Mouse (Mus musculus) stomach, embryonic 16.5 days (tissue): ENCODE data around the gene Rpl26. TPM values are rescaled to one million over a fixed set of nuclear protein-coding genes. Genes with fewer than 3 reads are reported as not detected.
A peak's percentile ranks its signal among the peaks of the same experiment; 100 is the strongest.

Experiments
- ATAC-seq: fragments of 200-750 bp; cut with Nextera tagmentation; 2 replicates; pipeline ENCODE4 v1.8.0; 2017; ENCODE audit warnings: moderate number of reproducible peaks, moderate TSS enrichment; ENCODE audit not compliant: insufficient read depth, low FRiP score
- H3K27ac ChIP-seq: fragments of 300-500 bp; sonication (generic); 2 replicates; pipeline ENCODE4 v1.5.1; 2014; ENCODE audit warnings: low read length
- H3K27me3 ChIP-seq: fragments of 300-500 bp; sonication (generic); 2 replicates; pipeline ENCODE4 v1.6.1; 2014; ENCODE audit warnings: low read length, control low read depth, mixed read lengths; ENCODE audit not compliant: control insufficient read depth, insufficient read depth
- H3K36me3 ChIP-seq: fragments of 300-500 bp; sonication (generic); 2 replicates; pipeline ENCODE4 v1.6.1; 2014; ENCODE audit warnings: low read length; ENCODE audit not compliant: control insufficient read depth, insufficient read depth
- H3K4me1 ChIP-seq: fragments of 300-500 bp; sonication (generic); 2 replicates; pipeline ENCODE4 v1.6.1; 2014; ENCODE audit warnings: low read length, control low read depth, mixed read lengths; ENCODE audit not compliant: control insufficient read depth, insufficient read depth
- H3K4me2 ChIP-seq: fragments of 300-500 bp; sonication (generic); 2 replicates; pipeline ENCODE4 v1.6.1; 2014; ENCODE audit warnings: low read depth, low read length, mixed read lengths
- H3K4me3 ChIP-seq: fragments of 300-500 bp; sonication (generic); replicated peaks from 2 replicates; pipeline ENCODE4 v1.5.1; 2014; ENCODE audit warnings: mild to moderate bottlenecking, low read length
- H3K9ac ChIP-seq: fragments of 300-500 bp; sonication (generic); 2 replicates; pipeline ENCODE4 v1.6.1; 2014; ENCODE audit warnings: low read length
- H3K9me3 ChIP-seq: fragments of 300-500 bp; sonication (generic); replicated peaks from 2 replicates; pipeline ENCODE4 v1.6.1; 2016; ENCODE audit warnings: low read length, control low read depth; ENCODE audit not compliant: control insufficient read depth
- WGBS: fragments of 180-500 bp; shearing (Covaris S2); extraction: QIAGEN DNeasy Blood & Tissue Kit; methylation state at CpG from one replicate; pipeline ENCODE4 v1.1.7; 2014; 5-methylcytosine and 5-hydroxymethylcytosine counted together
- polyA plus RNA-seq: library from polyadenylated mRNA; unstranded; fragments of >200 nt; fragmentation: Nextera tagmentation; extraction: Ambion mirVana; gene quantifications from 2 replicates; pipeline ENCODE4 v1.2.1, GENCODE M21; 2015

The Rpl26 gene
- 885 and 932 TPM in 2 replicates for polyA plus RNA-seq

GRCm38 (mm10) chr11:68901351-68902046 is at the start of gene Rpl26:
TSS of gene Rpl26 (plus strand) at chr11:68901583.
- peak within 1 kb of the TSS; percentile 99 for H3K9ac ChIP-seq
- peaks cover 4% of the 10 kb centered on the region for H3K4me1 ChIP-seq
- peak; percentile 90 for ATAC-seq
- H3K27ac ChIP-seq = peak within 1 kb of the TSS; percentile 91
- peak within 1 kb of the TSS; percentile 99 for H3K4me3 ChIP-seq
- no peaks in the 10 kb centered on the region for H3K9me3 ChIP-seq
- WGBS = under 1% methylated on average over 52 of the region's 52 CpGs
- H3K36me3 ChIP-seq = peaks cover 21% of the 10 kb centered on the region
- H3K4me2 ChIP-seq = peak within 1 kb of the TSS; percentile 76
- H3K27me3 ChIP-seq = no peaks in the 10 kb centered on the region

DNA sequence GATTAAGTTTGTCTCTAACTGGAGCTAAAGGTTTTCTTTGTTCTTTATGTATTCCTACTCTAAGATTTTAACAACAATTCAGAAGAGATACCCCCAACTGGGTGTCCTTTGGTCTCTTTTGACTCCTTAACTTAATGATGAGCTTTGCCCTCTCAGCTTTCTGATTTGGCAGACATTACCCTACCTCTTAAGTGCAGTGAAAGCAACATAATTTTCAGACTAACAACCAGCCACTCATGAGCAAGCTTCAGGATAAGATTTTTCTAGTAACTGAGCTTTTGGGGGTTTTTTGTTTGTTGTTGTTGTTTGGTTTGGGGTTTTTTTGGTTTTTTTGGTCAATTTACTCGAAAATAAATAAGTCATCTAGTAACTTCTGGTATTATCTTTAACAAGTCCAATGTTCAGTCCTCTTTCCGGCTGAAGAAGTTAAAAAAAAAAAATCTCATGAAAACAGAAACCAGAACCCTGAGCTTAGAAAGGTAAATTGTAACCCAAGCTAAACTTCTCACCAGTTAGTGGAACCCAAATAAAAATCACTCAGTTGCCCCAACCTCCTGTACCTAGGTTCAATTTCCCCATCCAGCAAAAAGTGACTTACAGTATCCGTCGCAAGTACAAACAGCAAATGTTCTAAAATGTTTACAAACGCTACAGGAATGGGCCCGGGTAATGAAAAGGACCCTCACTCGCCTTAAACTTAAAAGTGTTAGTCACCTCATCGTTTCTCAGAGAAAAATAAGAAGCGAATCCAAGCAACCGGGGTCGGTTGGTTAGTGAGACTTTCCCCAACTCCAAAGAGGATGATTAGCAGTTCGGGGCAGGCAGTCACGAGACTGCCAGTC is 49.5 kb upstream of the Rpl26 start:
- Histone ChIP-seq H3K27ac (peak overlapping the region; percentile 99), H3K9me3 (no peaks in the 10 kb centered on the region), H3K9ac (peak overlapping the region; percentile 94), H3K36me3 (no peaks in the 10 kb centered on the region), H3K4me2 (peak overlapping the region; percentile 78), H3K4me1 (peaks cover 30% of the 10 kb centered on the region), H3K27me3 (no peaks in the 10 kb centered on the region), H3K4me3 (peak overlapping the region; percentile 82)
- 2% methylated on average over 13 of the region's 13 CpGs for WGBS
- no peak for ATAC-seq

- Histone ChIP-seq H3K4me2 (peak overlapping the region; percentile 78), H3K9me3 (no peaks in the 10 kb centered on the region), H3K4me3 (peak overlapping the region; percentile 82), H3K4me1 (peaks cover 28% of the 10 kb centered on the region), H3K27me3 (no peaks in the 10 kb centered on the region), H3K9ac (peak overlapping the region; percentile 94), H3K36me3 (no peaks in the 10 kb centered on the region), H3K27ac (peak overlapping the region; percentile 99)
- WGBS = under 1% methylated on average over 36 of the region's 36 CpGs
- ATAC-seq = peak; percentile 59
Measured at GRCm38 (mm10) chr11:68852486-68852901, 48.9 kb upstream of the Rpl26 start.

GRCm38 (mm10) chr11:68852932-68853409 is 48.4 kb upstream of the Rpl26 start:
- peaks cover 27% of the 10 kb centered on the region for H3K4me1 ChIP-seq
- ATAC-seq = peak; percentile 99
- no peaks in the 10 kb centered on the region for H3K36me3 ChIP-seq
- WGBS = under 1% methylated on average over 42 of the region's 42 CpGs
- H3K27me3 ChIP-seq = no peaks in the 10 kb centered on the region
- H3K4me3 ChIP-seq = peak overlapping the region; percentile 82
- H3K4me2 ChIP-seq = peak overlapping the region; percentile 78
- H3K9me3 ChIP-seq = no peaks in the 10 kb centered on the region
- H3K9ac ChIP-seq = peak overlapping the region; percentile 94
- peak overlapping the region; percentile 99 for H3K27ac ChIP-seq

DNA sequence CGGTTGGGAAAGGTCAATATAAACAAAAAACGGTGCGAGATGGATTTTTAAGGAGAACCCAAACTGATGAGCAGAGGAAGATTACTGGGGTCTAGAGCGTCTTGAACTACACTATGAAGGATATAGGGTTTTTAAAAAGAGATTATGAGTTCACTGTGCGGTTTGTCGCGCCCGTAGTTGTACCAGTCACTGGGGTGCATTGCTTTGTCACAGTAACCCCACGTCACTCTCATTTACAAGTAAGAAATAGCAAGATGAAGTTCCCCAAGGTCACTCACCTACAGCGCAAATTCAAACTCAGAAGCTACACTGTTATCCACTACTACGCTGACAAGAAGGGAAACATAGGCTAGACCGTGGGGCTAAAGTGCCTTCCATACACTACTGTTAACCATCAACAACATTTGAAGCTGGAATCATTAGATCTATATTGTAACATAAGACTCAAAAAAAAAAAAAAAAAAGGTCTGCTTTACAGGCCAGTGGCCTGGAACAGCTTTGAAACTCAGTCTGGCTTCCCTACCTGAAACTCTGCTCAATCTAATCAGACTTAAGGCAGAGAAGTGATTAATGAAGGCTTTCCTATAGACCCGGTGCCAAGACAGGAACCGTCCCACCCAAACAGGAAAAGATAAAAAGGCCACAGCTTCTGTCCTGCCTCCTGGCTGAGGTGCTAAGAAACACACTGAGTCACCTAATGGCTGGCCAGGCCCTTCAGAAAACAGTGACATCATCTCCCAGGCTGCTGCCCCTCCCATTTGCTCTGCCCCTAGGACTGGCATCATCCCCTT is 47.6 kb upstream of the Rpl26 start:
- ATAC-seq = peak; percentile 19; the same call in 1 of the 2 replicates
- peaks cover 27% of the 10 kb centered on the region for H3K4me1 ChIP-seq
- no peaks in the 10 kb centered on the region for H3K36me3 ChIP-seq
- H3K9me3 ChIP-seq = no peaks in the 10 kb centered on the region
- H3K4me2 ChIP-seq = peak overlapping the region; percentile 66
- H3K27me3 ChIP-seq = no peaks in the 10 kb centered on the region
- peak overlapping the region; percentile 63 for H3K9ac ChIP-seq
- H3K27ac ChIP-seq = peak overlapping the region; percentile 89
- H3K4me3 ChIP-seq = peak overlapping the region; percentile 82
- WGBS = 25% methylated on average over 14 of the region's 14 CpGs

DNA sequence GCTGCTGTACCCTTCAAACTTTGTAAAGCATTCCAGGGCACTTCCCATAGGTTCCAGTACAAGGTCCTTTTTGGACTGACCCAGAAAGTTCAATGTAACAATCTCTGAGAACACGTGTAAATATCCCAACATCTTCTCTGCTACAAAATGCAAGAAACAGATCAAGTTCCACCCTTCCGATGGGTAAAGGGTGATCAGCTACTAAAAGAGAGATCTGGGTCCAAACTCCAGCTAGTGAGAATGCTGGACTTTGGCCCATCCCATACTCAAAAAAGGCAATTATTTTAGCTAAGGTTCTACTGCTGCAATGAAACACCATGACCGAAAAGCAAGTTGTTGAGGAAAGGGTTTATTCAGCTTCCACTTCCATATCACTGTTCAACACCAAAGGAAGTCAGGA is 46.8 kb upstream of the Rpl26 start:
- peak overlapping the region; percentile 47 for H3K27ac ChIP-seq
- no peaks in the 10 kb centered on the region for H3K27me3 ChIP-seq
- no peaks in the 10 kb centered on the region for H3K9me3 ChIP-seq
- H3K4me1 ChIP-seq = peaks cover 27% of the 10 kb centered on the region
- H3K9ac ChIP-seq = no peak overlapping the region
- no peaks in the 10 kb centered on the region for H3K36me3 ChIP-seq
- ATAC-seq = no peak
- WGBS = 82% methylated on average over 3 of the region's 3 CpGs
- no peak overlapping the region for H3K4me3 ChIP-seq
- H3K4me2 ChIP-seq = no peak overlapping the region

DNA sequence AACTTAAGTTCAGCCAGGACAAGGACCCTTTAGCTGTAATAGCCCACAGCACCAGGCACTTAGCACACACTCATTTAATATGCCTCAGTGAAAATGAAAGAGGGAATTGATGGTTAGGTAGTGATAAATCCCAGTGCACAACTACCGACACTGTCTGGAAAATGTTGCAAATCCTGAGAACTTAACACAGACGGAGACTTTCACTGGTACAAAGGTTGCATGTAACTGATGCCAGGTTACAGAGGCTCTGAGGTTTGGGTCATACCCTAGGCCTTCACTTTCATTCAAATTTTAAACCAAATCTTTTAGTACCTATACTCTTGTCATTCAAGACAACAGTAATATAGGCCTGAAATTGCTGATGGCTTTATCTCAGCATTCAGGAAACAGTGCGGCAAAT is 44.1 kb upstream of the Rpl26 start:
- no peak overlapping the region for H3K4me3 ChIP-seq
- H3K4me2 ChIP-seq = no peak overlapping the region
- no peak overlapping the region for H3K27ac ChIP-seq
- H3K9me3 ChIP-seq = no peaks in the 10 kb centered on the region
- no peak for ATAC-seq
- peaks cover 12% of the 10 kb centered on the region; the same call in 1 of the 2 replicates for H3K4me1 ChIP-seq
- no peaks in the 10 kb centered on the region for H3K36me3 ChIP-seq
- 87% methylated on average over 3 of the region's 3 CpGs for WGBS
- H3K27me3 ChIP-seq = no peaks in the 10 kb centered on the region
- H3K9ac ChIP-seq = no peak overlapping the region

- no peaks in the 10 kb centered on the region for H3K9me3 ChIP-seq
- 72% methylated on average over 8 of the region's 8 CpGs for WGBS
- H3K36me3 ChIP-seq = no peaks in the 10 kb centered on the region
- H3K4me1 ChIP-seq = 0 out of 2 replicates have a peak, but pooled peaks cover 3% of the 10 kb centered on the region
- no peak for ATAC-seq
- H3K4me3 ChIP-seq = no peak overlapping the region
- no peak overlapping the region for H3K4me2 ChIP-seq
- no peak overlapping the region for H3K9ac ChIP-seq
- H3K27ac ChIP-seq = no peak overlapping the region
- H3K27me3 ChIP-seq = no peaks in the 10 kb centered on the region
Measured at GRCm38 (mm10) chr11:68859943-68860593, 41.3 kb upstream of the Rpl26 start.
